Mouse (Mus musculus): Measurements from ENCODE around the gene Zmynd8. TPM values are rescaled to one million over a fixed set of nuclear protein-coding genes. Genes with fewer than 3 reads are reported as not detected.

Zmynd8 gene
- polyA plus RNA-seq, 1 experiment from 2014 or later = 53.6 TPM

- WGBS = 86% methylated on average over 15 of the region's 15 CpGs
- no peak for ATAC-seq (replicated peaks; ENCODE audit: low FRiP score, low TSS enrichment, low read depth)
- no peak overlapping the region for H3K9ac ChIP-seq (ENCODE audit: low read length)
These were observed 76.3 kb downstream of the Zmynd8 start for GRCm38 (mm10) chr2:165822478-165822877.

GRCm38 (mm10) chr2:165821671-165822070 is 77.1 kb downstream of the Zmynd8 start:
- Histone ChIP-seq H3K27me3 (replicated peaks; ENCODE audit: control insufficient read depth, insufficient read depth, low read length) (no peaks in the 10 kb centered on the region), H3K9me3 (ENCODE audit: control insufficient read depth, low read length) (no peaks in the 10 kb centered on the region), H3K36me3 (ENCODE audit: control insufficient read depth, insufficient read depth, low read length) (peaks cover 90% of the 10 kb centered on the region), H3K27ac (ENCODE audit: low read depth) (no peak overlapping the region), H3K4me3 (ENCODE audit: low read depth, low read length) (no peak overlapping the region), H3K9ac (ENCODE audit: low read length) (no peak overlapping the region), H3K4me1 (replicated peaks; ENCODE audit: control insufficient read depth, insufficient read depth, low read length) (no peaks in the 10 kb centered on the region), H3K4me2 (ENCODE audit: low read length) (no peak overlapping the region)
- DNase-seq (ENCODE audit: low spot score) (no peak), ATAC-seq (replicated peaks; ENCODE audit: low FRiP score, low TSS enrichment, low read depth) (no peak)
- 87% methylated on average over 12 of the region's 12 CpGs for WGBS

More at GRCm38 (mm10) chr2:165822478-165822877, 76.3 kb downstream of the Zmynd8 start:
- peaks cover 90% of the 10 kb centered on the region for H3K36me3 ChIP-seq (ENCODE audit: control insufficient read depth, insufficient read depth, low read length)
- H3K27me3 ChIP-seq (replicated peaks; ENCODE audit: control insufficient read depth, insufficient read depth, low read length) = no peaks in the 10 kb centered on the region
- no peak overlapping the region for H3K4me3 ChIP-seq (ENCODE audit: low read depth, low read length)
- no peaks in the 10 kb centered on the region for H3K4me1 ChIP-seq (replicated peaks; ENCODE audit: control insufficient read depth, insufficient read depth, low read length)
- no peak for DNase-seq (ENCODE audit: low spot score)
- no peak overlapping the region for H3K27ac ChIP-seq (ENCODE audit: low read depth)
- no peaks in the 10 kb centered on the region for H3K9me3 ChIP-seq (ENCODE audit: control insufficient read depth, low read length)
- no peak overlapping the region for H3K4me2 ChIP-seq (ENCODE audit: low read length)

DNA sequence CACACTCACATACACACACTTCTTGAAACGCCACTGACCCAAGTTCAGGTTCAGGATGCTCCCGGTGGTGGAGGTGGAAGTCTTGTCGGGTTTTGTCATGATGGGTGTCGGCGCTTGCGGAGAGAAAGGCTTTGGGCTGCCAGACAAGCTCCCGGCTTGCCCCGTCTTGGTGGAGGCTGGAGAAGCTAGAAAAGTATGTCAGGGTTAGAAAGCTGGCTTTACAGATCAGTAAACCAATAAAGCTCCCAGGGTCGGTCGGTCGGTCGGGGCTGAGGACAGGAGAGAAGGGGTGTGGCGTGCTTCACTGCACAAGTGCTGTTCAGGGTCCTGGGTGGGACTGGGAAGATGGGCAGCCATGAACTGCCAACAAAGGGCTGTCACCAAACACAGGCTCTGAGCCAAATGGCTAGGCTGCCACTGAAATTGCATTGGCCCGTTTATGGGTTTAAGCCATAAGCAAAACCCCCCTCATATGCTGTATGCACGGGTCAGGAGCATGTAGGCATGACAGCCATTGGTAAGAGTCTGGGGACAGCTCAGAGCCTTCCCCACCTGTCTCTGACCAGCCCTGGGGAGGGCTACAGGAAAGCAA is 78.2 kb downstream of the Zmynd8 start:
- Histone ChIP-seq H3K4me3 (ENCODE audit: low read depth, low read length) (no peak overlapping the region), H3K27ac (ENCODE audit: low read depth) (no peak overlapping the region), H3K36me3 (ENCODE audit: control insufficient read depth, insufficient read depth, low read length) (peaks cover 90% of the 10 kb centered on the region), H3K4me2 (ENCODE audit: low read length) (no peak overlapping the region), H3K9ac (ENCODE audit: low read length) (no peak overlapping the region), H3K4me1 (replicated peaks; ENCODE audit: control insufficient read depth, insufficient read depth, low read length) (no peaks in the 10 kb centered on the region), H3K9me3 (ENCODE audit: control insufficient read depth, low read length) (no peaks in the 10 kb centered on the region), H3K27me3 (replicated peaks; ENCODE audit: control insufficient read depth, insufficient read depth, low read length) (no peaks in the 10 kb centered on the region)
- ATAC-seq (replicated peaks; ENCODE audit: low FRiP score, low TSS enrichment, low read depth) (no peak), DNase-seq (ENCODE audit: low spot score) (no peak)
- WGBS = 81% methylated on average over 15 of the region's 15 CpGs

- Histone ChIP-seq H3K4me2 (ENCODE audit: low read length) (no peak overlapping the region), H3K9me3 (ENCODE audit: control insufficient read depth, low read length) (no peaks in the 10 kb centered on the region), H3K9ac (ENCODE audit: low read length) (no peak overlapping the region), H3K27me3 (replicated peaks; ENCODE audit: control insufficient read depth, insufficient read depth, low read length) (no peaks in the 10 kb centered on the region), H3K27ac (ENCODE audit: low read depth) (no peak overlapping the region), H3K4me1 (replicated peaks; ENCODE audit: control insufficient read depth, insufficient read depth, low read length) (no peaks in the 10 kb centered on the region), H3K36me3 (ENCODE audit: control insufficient read depth, insufficient read depth, low read length) (peaks cover 89% of the 10 kb centered on the region), H3K4me3 (ENCODE audit: low read depth, low read length) (no peak overlapping the region)
- 84% methylated on average over 3 of the region's 3 CpGs for WGBS
- ATAC-seq (replicated peaks; ENCODE audit: low FRiP score, low TSS enrichment, low read depth) (no peak), DNase-seq (ENCODE audit: low spot score) (no peak)
These were observed 78.7 kb downstream of the Zmynd8 start for GRCm38 (mm10) chr2:165820073-165820472.

DNA sequence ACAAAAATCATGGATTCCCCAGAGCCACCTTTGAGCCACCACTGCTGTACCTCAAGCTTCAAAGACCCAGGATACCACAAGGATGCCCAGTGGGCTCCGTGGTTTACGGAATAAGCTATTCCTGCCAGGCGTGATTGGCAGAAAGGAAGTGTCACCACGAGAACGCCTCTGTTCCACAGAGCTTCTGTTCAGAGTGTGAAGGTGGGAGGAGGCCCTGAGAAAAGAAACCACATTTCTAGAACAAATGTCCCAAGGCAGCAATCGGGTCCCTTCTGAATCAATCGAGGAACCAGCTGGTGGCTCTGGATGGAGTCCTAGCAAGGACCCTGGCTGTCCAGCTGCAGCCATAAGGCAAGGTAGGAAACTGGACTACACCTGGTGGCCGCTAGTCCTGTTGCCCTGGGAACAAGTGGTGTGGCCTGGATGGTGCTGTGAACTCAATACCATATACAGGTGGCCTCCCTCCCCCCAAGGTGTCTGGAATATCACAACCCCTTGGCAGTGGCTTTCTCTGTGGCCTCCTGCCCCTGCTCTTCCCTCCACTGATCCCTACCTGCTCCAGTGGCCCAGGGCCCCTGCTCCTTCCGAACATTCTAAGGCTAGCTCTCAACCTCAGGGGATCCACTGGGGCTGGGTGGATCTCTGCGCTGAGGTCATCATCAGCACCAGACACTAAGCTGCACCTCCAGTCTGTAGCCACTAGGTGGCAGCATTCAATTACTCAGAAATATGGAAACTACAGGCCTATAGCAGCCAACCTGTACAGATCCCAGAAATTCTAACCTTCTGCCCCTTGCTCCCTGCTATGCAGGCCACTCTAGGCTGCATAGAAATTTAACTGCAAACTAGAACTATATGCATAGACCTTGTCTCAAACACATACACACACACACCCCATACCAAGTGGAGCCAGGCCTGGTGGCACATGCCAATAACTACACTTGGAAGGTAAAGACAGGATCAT is 79.5 kb downstream of the Zmynd8 start:
- no peak overlapping the region for H3K4me2 ChIP-seq (ENCODE audit: low read length)
- H3K4me3 ChIP-seq (ENCODE audit: low read depth, low read length) = no peak overlapping the region
- H3K36me3 ChIP-seq (ENCODE audit: control insufficient read depth, insufficient read depth, low read length) = peaks cover 89% of the 10 kb centered on the region
- peak; percentile 79 for DNase-seq (ENCODE audit: low spot score)
- H3K27ac ChIP-seq (ENCODE audit: low read depth) = no peak overlapping the region
- H3K4me1 ChIP-seq (replicated peaks; ENCODE audit: control insufficient read depth, insufficient read depth, low read length) = no peaks in the 10 kb centered on the region
- H3K27me3 ChIP-seq (replicated peaks; ENCODE audit: control insufficient read depth, insufficient read depth, low read length) = no peaks in the 10 kb centered on the region
- 81% methylated on average over 10 of the region's 10 CpGs for whole genome bisulfite sequencing
- no peak overlapping the region for H3K9ac ChIP-seq (ENCODE audit: low read length)
- ATAC-seq (replicated peaks; ENCODE audit: low FRiP score, low TSS enrichment, low read depth) = peak; percentile 64
- H3K9me3 ChIP-seq (ENCODE audit: control insufficient read depth, low read length) = no peaks in the 10 kb centered on the region

DNA sequence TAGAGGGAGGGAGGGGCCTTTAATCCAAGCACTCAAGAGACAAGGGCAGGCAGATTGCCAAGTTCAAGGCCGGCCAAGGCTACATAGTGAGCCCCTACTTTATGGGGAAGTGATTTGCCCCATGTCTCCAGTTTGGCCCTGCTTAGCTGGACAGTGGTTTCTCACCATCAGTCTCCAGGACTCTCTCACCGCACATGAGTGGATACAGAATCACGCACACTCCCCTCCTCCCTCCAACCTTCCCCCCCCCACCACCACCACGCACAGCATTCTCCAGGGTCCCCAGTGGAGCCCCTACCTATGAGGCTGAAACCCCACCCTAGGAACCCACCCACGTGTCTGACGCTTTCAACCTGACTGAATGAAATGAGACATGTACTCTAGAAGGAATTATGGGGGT is 80.2 kb downstream of the Zmynd8 start:
- no peak for ATAC-seq (replicated peaks; ENCODE audit: low FRiP score, low TSS enrichment, low read depth)
- 87% methylated on average over 6 of the region's 6 CpGs for WGBS
- Histone ChIP-seq H3K36me3 (ENCODE audit: control insufficient read depth, insufficient read depth, low read length) (peaks cover 89% of the 10 kb centered on the region), H3K4me1 (replicated peaks; ENCODE audit: control insufficient read depth, insufficient read depth, low read length) (no peaks in the 10 kb centered on the region), H3K27me3 (replicated peaks; ENCODE audit: control insufficient read depth, insufficient read depth, low read length) (no peaks in the 10 kb centered on the region), H3K4me3 (ENCODE audit: low read depth, low read length) (no peak overlapping the region), H3K4me2 (ENCODE audit: low read length) (no peak overlapping the region), H3K9ac (ENCODE audit: low read length) (no peak overlapping the region), H3K9me3 (ENCODE audit: control insufficient read depth, low read length) (no peaks in the 10 kb centered on the region), H3K27ac (ENCODE audit: low read depth) (no peak overlapping the region)
- DNase-seq (ENCODE audit: low spot score) = no peak

GRCm38 (mm10) chr2:165817437-165817836 is 81.4 kb downstream of the Zmynd8 start:
- no peak overlapping the region for H3K4me2 ChIP-seq (ENCODE audit: low read length)
- no peaks in the 10 kb centered on the region for H3K27me3 ChIP-seq (replicated peaks; ENCODE audit: control insufficient read depth, insufficient read depth, low read length)
- no peak overlapping the region for H3K4me3 ChIP-seq (ENCODE audit: low read depth, low read length)
- no peak for ATAC-seq (replicated peaks; ENCODE audit: low FRiP score, low TSS enrichment, low read depth)
- H3K4me1 ChIP-seq (replicated peaks; ENCODE audit: control insufficient read depth, insufficient read depth, low read length) = no peaks in the 10 kb centered on the region
- no peak overlapping the region for H3K9ac ChIP-seq (ENCODE audit: low read length)
- no peak overlapping the region for H3K27ac ChIP-seq (ENCODE audit: low read depth)
- H3K9me3 ChIP-seq (ENCODE audit: control insufficient read depth, low read length) = no peaks in the 10 kb centered on the region
- WGBS = 95% methylated on average over 10 of the region's 10 CpGs
- DNase-seq (ENCODE audit: low spot score) = no peak
- H3K36me3 ChIP-seq (ENCODE audit: control insufficient read depth, insufficient read depth, low read length) = peaks cover 87% of the 10 kb centered on the region

- Histone ChIP-seq H3K27me3 (replicated peaks; ENCODE audit: control insufficient read depth, insufficient read depth, low read length) (no peaks in the 10 kb centered on the region), H3K27ac (ENCODE audit: low read depth) (no peak overlapping the region), H3K9ac (ENCODE audit: low read length) (no peak overlapping the region), H3K4me1 (replicated peaks; ENCODE audit: control insufficient read depth, insufficient read depth, low read length) (no peaks in the 10 kb centered on the region), H3K36me3 (ENCODE audit: control insufficient read depth, insufficient read depth, low read length) (peaks cover 91% of the 10 kb centered on the region), H3K4me2 (ENCODE audit: low read length) (no peak overlapping the region), H3K9me3 (ENCODE audit: control insufficient read depth, low read length) (no peaks in the 10 kb centered on the region), H3K4me3 (ENCODE audit: low read depth, low read length) (no peak overlapping the region)
- DNase-seq (ENCODE audit: low spot score) (no peak), ATAC-seq (replicated peaks; ENCODE audit: low FRiP score, low TSS enrichment, low read depth) (no peak)
- 87% methylated on average over 26 of the region's 28 CpGs for WGBS
These were observed 83.5 kb downstream of the Zmynd8 start for GRCm38 (mm10) chr2:165815103-165815880.

Measured in intestine, embryonic 14.5 days (tissue).